Mouse (Mus musculus): ENCODE measurements around the gene Gm34653. TPM values are rescaled to one million over a fixed set of nuclear protein-coding genes. Genes with fewer than 3 reads are reported as not detected.
"Not testable (repeated sequence)": the region's sequence is repeated elsewhere in the genome, so short reads cannot be mapped to it uniquely, and the experiment has no call there.

Gm34653 gene
- not detected for total RNA-seq (2022)

DNA sequence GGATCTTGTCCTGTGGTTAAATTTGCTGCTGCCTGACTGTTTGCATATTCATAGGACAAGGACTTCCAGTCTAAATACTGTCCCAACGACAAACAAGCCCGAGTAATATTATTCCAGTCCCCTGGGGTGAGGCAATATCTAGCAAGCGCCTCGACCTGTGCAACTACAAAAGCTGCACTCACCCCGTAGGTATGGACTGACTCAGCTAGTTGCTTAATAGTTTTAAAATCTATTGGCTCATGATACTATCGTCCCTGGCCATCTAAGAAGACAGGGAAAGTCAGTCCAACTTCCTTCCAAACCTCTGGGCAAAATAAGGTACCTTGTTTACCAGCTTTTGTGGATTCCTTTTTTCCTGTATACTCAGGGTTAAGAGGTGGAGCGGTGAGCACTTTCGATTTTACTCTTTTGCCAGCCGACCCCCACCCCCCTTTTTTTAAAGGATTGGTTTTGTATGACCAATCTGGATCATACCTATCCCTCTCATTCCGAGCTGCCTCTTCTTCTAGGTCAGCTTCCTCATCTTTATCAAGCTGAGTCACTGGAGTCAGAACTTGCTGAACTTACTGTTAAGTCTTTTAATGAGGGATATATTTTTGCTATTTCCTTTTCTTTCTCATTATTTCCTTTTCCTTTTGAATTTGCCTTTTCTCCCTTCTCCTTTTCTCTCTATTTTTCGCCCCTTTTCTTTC lies at the start of gene Gm34653:
Gm34653 (plus strand) TSS at position 242 of the 692 bp plus-strand sequence.
- not testable (repeated sequence) for DNase-seq (ENCODE audit: low spot score in 2 of 2)

DNA sequence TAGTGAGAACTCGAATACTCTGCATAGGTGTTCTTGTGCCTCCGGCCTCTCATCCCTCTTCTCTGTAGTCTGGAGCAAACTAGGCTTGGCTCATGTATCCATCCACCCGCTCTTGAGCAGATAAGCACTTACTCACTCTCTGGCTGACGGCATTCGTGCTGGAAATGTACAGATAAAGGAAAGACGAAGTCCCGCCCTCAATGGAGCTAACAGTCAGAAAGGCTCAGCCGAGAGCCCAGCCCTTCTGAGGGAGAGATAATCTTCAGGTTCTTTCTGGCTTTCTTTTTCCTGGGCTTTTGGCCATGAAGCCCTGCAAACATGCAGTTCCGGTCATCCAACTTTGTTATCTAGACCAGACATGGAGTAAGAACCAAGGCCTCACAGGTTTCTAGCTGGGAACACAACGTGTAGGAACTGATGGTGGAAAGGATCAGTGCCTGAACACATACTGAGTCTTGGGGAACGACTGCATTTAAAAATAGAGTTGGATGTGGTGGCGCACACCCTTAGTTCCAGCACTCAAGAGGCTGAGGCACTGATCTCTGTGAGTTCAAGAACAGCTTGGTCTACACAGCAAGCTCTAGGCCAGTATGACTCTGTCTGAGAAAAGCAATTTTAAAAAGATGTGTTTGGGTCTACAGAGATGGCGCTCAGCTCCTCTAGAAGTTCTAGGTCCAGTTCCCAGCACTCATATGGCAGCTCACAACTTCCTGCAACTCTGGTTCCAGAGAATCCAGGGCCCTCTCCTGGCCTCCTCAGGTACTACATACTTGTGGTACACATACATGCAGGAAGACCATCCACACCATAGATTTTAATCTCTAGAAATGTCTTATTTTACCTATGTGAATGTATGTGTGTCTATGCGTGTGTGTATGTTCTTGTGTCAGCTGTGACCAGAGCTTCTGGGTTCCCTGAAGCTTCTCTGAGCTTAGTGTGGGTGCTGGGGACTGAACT lies 49.5 kb upstream of the Gm34653 start:
- DNase-seq (ENCODE audit: low spot score in 2 of 2), result no peak

DNA sequence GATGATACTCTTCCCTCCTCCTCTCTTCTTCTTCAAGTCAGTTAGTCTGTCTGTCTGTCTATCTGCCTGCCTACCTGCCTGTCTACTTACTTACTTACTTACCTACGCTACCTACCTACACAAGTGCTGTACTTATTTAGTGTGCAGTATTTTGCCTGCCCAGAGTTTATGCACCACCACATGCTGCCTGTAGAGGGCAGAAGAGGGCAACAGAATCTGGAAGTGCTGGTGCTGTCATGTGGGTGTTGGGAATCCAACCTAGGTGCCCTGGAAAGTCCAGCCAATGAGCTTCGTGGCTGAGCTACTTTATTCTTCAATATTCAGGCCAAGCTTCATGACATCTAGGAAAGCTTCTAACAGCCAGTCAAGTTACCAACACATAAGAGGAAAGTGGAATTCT lies 48.7 kb upstream of the Gm34653 start:
- no peak for DNase-seq (ENCODE audit: low spot score in 2 of 2)

DNA sequence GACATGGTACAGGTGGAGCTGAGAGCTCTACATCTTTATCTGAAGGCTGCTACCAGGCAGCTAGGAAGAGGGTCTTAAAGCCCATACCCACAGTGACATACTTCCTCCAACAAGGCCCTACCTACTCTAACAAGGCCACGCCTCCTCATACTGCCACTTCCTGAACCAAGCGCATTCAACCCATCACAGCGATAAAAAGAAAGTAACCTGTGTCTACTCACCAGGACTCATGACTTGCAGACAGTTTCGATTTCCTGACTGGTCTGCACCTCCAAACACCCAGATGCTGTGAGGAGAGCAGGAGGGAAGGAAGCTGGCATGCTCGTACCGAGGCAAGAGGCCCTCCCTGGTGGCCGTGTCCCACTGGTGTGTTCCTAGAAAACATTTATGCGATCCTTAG lies 42.5 kb upstream of the Gm34653 start:
- DNase-seq (ENCODE audit: low spot score in 2 of 2), result no peak

DNA sequence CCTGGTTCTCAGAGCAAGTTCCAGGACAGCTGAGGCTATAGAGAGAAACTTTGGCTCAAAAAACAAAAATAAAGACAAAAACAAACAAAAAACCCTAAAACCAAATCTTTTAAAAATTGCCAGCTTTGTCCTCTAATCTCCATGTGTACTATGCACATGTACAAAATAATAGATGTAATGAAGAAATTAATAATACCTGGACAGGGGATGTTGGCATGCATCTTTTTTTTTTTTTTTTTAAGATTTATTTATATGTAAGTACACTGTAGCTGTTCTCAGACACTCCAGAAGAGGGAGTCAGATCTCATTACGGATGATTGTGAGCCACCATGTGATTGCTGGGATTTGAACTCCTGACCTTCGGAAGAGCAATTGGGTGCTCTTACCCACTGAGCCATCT lies 40.3 kb upstream of the Gm34653 start:
- not testable (repeated sequence) for DNase-seq (ENCODE audit: low spot score in 2 of 2)

DNA sequence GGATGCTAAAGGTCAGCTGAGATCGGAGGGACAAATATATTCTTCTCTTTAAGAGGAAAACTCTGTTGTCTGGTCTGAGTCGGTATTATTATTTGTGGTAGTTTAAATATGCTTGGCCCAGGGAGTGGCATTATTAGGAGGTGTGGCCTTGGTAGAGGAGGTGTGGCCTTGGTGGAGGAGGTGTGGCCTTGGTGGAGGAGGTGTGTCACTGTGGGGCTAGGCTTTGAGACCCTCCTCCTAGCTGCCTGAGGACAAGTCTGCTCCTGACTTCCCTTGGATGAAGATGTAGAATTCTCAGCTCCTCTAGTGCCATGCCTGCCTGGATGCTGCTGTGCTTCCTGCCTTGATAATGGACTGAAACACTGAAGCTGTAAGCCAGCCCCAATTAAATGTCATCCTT lies 38.3 kb upstream of the Gm34653 start:
- no peak for DNase-seq (ENCODE audit: low spot score in 2 of 2)

DNA sequence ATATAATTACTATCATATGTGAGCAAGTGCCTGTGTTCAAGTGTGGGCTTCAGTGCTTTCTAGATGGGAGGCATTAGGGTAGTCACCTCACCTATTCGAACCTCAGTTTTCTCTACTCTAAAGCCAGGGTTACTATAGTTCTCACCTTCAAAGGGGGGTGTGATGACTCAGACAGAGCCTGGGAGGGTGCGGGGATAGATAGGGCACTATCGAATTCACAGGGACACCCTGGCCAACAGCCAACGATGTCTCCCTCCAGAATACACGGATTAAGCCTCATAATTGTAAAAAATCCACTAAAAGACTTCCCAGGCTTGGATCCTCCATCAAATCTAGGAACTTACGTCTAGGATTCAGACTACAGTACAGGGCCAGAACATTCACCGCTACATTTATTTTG lies 37.4 kb upstream of the Gm34653 start:
- no peak for DNase-seq (ENCODE audit: low spot score in 2 of 2)

DNA sequence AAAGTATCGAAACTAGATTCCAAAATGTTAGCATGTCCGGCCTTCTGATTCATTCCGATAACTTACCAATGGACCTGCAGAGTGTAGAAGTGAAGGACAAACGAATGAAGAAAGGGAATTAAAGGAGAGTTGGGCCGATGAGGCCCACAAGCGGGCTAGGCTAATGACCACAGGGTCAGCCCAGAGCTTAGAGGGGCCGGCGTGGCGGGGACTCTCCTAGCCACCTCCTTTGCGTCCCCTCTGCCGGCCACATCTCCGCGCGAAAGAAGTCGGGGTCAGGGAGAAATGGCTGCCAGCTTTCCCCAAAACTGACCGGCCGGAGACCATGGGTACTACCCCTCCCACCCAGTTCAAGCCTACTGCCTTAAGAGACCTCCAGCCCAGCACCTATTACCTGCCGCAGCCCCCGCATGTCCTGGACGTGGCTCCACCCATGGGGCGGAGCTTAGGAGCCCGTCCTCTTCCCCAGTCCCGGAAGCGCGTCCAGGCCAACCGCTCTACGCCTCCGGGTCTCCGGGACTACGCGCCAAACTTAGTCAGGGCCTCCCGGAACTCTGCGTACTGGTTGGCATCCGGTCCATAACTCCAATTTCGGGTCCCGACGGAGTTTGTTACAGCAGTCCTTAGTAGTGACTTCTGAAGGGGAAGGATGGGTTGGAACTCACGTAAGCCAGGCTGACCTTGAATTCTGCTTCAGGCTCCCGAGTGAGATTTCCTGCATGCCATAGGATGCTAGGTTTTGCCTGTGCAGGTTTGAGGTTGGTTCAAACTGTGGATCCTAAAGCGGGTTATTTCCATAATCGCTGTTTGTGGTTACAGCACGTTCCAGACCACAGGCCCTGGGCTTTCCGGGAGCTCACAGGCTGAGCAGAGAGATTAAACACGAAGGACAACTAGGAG lies 33.2 kb upstream of the Gm34653 start, which contains the start of gene Rabepk:
Rabepk (minus strand) TSS at position 556 of the 900 bp plus-strand sequence.
- peak; percentile 55 to 64 for DNase-seq (ENCODE audit: low spot score in 2 of 2)

DNA sequence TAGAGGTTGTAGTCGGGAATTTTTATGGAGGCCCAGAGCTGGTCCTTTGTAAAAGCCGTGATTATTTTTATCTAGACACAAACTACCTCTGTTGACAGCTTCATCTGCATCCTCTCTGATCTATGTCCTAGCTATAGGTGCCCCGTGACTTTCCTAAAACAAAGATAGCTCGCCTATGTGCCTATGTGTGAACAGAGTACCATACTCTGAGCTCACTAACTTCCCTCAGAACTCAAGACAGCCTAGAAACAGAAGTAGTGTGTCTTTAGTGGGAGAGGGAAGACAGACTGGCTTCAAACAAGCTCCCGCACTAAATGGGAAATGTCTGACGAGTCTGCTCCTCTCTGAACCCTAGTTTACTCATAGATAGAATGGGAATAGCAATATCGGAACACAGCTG lies 32.4 kb upstream of the Gm34653 start:
- DNase-seq (ENCODE audit: low spot score in 2 of 2), result no peak

DNA sequence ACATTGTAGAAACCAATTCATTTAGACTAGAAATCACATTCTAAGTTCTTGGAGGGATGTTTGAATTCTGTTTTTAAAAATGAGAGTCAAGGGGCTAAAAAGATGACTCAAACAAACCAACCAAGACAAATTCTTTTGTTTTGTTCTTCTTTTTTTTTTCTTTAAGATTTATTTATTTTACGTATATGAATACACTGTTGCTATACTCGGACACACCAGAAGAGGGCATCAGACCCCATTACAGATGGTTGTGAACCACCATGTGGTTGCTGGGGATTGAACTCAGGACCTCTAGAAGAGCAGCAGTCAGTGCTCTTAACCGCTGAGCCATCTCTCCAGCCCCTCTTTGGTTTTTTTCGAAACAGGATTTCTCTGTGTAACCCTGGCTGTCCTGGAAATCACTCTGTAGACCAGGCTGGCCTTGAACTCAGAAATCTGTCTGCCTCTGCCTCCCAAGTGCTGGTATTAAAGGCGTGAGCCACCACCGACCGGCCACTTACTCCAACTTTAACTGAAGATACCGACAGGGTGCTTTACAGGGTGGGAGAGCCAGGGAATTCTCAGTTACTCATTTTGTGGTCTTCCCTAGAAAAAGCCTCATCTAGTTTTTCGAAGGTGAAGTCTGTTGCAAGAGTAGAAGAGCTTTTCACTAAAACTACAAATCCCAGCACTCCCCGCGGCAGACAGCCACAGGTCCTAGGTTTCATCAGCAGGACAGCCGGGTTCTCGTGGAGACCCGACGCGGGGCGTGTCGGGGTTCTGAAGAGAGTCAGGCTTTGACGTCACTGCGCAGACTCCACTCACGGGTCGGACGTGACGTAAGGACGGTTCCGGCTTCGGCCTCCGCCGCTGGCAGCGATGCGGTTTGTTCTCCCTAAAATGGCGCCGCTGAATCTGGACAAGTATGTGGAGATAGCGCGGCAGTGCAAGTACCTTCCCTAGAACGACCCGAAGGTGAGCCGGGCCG lies 31.0 kb upstream of the Gm34653 start:
- DNase-seq (ENCODE audit: low spot score in 2 of 2), result peak; percentile 98 to 99

DNA sequence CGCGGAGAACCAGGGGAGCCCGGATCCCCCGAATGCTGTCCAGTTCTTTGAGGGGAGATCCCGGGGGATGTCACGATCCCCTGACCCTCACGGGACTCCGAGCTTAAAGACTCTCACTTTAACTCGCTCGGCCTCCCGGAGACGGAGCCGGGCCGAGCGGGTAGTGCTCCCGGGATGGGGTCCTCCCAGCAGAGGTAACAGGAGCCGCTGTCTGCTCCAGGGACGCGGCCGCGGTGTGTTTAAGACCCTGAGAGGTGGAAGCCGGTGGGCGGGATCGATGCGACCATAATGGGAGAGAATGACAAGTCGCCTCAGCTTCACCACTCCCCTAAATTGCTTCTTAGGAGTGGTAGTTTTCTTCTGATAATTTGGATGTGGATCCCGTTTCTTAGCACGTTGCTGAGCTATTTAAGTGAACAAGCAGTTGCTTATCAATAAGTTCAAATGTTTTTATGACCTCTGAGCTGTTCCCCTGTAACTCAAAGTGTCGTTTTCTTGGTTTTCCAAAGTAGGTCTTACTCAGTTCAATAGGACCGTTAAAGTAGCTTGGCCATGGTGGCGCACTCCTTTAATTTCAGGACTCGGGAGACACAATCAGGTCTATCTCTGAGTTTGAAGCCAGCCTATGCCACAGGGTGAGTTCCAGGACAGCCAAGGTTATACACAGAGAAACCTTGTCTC lies 30.1 kb upstream of the Gm34653 start:
- not testable (repeated sequence) for DNase-seq (ENCODE audit: low spot score in 2 of 2)

DNA sequence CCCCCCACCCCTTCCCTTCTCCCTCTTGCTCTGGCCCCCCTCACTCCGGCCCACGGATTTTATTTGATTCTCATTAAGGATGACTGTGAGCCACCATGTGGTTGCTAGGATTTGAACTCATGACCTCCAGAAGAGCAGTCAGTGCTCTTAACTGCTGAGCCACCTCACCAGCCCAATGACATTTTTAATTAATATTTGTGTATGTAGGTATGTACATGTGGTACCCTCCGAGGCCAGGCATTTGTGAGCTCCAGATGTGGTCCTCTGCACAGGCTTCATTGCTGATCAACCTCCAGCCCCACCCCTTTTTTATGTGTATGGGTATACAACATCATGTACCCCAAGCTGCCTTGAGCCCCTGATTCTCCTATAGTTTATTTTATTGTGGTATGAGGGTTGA lies 29.1 kb upstream of the Gm34653 start:
- no peak for DNase-seq (ENCODE audit: low spot score in 2 of 2)

DNA sequence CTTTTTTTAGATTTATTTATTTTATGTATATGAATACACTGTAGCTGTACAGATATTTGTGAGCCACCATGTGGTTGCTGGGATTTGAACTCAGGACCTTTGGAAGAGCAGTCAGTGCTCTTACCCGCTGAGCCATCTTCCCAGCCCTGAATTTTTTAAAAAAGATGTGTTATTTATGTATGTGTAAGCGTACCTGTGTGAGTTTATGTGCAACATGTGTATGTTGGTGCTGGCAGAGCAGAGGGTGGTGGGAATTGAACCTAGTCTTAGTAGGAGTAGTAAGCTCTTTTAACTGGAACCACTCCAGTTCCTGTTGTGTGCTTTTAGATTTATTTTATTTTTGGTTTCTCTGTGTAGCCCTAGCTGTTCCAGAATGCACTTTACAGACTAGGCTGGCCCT lies 28.6 kb upstream of the Gm34653 start:
- no peak for DNase-seq (ENCODE audit: low spot score in 2 of 2)

DNA sequence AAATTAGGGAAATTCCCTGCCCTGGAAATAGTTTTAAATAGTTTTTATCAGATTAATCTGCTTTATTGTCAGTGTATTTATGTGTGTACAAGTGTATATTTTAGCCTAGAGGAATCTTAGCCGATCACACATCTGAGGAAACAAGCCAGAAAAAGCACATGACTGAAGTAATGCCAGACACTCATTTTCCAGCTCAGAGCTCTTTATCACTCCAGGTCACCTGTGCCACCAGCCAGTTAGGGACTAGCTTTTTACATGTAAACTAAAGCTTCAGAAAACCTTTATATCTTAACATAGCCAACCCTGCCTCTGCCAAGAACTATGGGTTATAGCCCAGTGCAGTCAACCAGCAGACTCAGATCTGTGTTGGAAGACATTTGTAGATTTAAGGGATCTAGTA lies 28.0 kb upstream of the Gm34653 start:
- no peak for DNase-seq (ENCODE audit: low spot score in 2 of 2)

DNA sequence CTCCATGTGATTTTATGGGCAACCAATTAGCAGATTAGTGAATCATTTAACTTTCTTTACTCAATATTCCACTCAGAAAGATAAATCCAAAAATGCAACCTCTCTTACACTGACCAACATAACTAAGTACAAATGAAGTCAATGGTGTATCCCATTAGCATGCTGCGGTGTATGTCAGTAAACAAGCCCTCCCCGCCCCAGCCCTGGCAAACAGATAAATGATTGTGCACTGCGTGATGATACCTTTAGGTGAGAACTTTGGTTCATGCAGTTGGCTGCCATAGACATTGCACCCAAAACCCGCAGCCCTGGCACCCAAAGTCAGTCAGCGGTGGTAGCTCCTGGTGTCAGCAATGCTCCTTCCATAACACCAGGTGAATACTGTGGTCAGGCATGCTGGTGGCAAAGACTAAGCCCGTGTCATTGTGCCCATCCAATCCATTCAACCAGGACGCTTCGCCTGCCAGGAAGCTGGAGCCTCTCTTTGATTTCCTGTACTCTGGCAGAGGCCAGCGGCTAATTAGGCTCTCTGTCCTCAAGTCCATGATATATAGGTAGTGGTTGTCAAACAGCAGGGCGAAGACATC lies 27.4 kb upstream of the Gm34653 start:
- DNase-seq (ENCODE audit: low spot score in 2 of 2), result no peak

DNA sequence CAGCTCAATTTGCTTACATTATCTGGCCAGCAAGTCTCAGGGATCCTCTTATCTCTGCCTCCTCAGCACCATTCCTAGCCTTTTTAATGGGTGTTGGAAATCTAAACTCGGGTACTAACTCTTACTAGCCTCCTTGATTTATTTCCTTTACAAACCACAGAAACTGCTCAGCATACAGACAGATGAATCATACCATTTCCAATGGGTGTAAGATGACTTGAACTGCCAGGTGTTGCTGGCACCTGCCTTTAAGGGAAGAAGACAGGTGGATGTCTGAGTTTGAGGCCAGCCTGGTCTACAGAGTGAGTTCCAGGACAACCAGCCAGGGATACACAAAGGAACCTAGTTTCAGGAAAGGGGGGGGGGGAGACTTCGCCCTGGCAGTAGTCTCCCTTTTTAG lies 24.8 kb upstream of the Gm34653 start:
- no peak for DNase-seq (ENCODE audit: low spot score in 2 of 2)

DNA sequence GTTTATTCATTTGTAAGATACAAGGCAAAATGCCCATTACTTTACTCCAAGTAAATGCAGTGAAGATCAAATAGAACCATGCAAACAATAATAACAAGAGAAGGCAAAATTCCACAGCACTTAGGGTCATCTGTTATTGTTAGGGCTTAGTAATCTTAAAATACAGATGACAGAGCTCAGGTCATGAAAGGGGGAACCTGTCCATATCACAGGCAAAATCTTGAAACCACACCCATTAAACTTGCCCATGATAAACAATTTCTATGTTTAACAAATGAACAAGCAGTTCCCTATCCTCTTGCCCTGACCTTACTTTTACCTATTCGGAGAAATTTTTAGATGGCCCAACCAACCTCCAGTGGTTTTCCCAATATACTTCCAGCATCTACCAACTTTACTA lies 23.2 kb upstream of the Gm34653 start:
- no peak for DNase-seq (ENCODE audit: low spot score in 2 of 2)

DNA sequence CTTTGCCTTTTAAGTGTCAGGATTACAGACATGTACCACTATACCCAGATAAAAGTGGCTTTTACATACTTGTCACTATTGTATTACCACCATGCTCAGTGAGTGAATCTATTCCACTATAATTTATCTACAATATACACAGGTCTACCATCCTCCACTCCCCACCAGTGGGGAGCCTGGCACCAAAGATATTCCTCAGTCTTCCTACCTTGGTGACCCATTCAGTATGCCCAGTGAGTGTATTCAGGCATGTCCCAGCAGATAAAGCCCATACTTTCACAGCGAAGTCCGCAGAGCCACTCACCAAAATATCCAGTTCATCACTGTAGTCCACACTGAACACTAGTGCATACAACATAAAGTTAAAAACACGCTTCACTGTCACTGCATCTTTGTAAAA lies 22.0 kb upstream of the Gm34653 start:
- no peak for DNase-seq (ENCODE audit: low spot score in 2 of 2)

DNA sequence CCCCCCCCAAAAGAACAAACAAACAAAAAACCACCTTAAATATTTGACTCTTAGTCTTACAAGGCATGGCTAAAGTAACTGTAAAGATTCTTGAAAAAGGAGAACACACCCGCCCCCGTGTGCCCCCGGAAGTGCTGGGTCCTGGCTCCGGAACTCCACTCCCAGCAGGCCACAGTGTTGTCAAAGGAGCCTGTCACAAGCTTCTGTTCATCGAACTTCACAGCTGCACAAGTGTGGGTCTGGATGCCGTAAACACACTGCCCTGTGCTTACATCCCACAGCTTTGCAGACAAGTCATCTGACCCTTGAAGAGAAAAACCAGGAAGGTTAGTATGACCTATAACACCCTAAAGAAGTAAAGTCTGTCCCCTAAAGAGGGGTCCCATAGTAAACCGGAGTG lies 20.1 kb upstream of the Gm34653 start:
- DNase-seq (ENCODE audit: low spot score in 2 of 2), result no peak
